Mouse (Mus musculus): Measurements from ENCODE around the gene Dnm1l.

- TF ChIP-seq ZC3H11A (IDR thresholded peaks at IDR 0.05; ENCODE audit: borderline replicate concordance, low read depth, low read length) (no peak), ZNF384 (IDR thresholded peaks at IDR 0.05; ENCODE audit: low read depth, low read length) (no peak), MAFK (IDR thresholded peaks at IDR 0.05; ENCODE audit: insufficient read depth, low read depth, low read length) (no peak), HCFC1 (IDR thresholded peaks at IDR 0.05; ENCODE audit: borderline replicate concordance, insufficient read depth, low read length) (no peak)
Measured at GRCm38 (mm10) chr16:16272978-16273377, 85.8 kb downstream of the Dnm1l start.
